Mouse (Mus musculus) forebrain, embryonic 16.5 days (tissue): ENCODE measurements at regions not wholly inside any gene's neighbourhood (a gene's known extent, or its start where the extent isn't known, plus 50 kb on each side); places are given as distances from the start of the nearest gene placed in this dataset.

Source experiments
- ATAC-seq: fragments of 200-750 bp; cut with Nextera tagmentation; 2 replicates; pipeline ENCODE4 v1.8.0; 2017; ENCODE audit warnings: mild to moderate bottlenecking, moderate library complexity
- H3K27ac ChIP-seq: fragments of 300-500 bp; sonication (generic); 2 replicates; pipeline ENCODE4 v1.5.1; 2014; ENCODE audit warnings: low read length, control low read depth
- H3K27me3 ChIP-seq: fragments of 300-500 bp; sonication (generic); replicated peaks from 2 replicates; pipeline ENCODE4 v1.6.1; 2014; ENCODE audit warnings: low read length; ENCODE audit not compliant: control insufficient read depth, insufficient read depth
- H3K36me3 ChIP-seq: fragments of 300-500 bp; sonication (generic); 2 replicates; pipeline ENCODE4 v1.6.1; 2014; ENCODE audit not compliant: control insufficient read depth, insufficient read depth
- H3K4me1 ChIP-seq: fragments of 300-500 bp; sonication (generic); replicated peaks from 2 replicates; pipeline ENCODE4 v1.6.1; 2014; ENCODE audit warnings: low read length; ENCODE audit not compliant: control insufficient read depth, insufficient read depth
- H3K4me2 ChIP-seq: fragments of 300-500 bp; sonication (generic); 2 replicates; pipeline ENCODE4 v1.6.1; 2014; ENCODE audit warnings: mild to moderate bottlenecking, low read length, control low read depth
- H3K4me3 ChIP-seq: fragments of 300-500 bp; sonication (generic); replicated peaks from 2 replicates; pipeline ENCODE4 v1.5.1; 2014; ENCODE audit warnings: mild to moderate bottlenecking, low read length, control low read depth
- H3K9ac ChIP-seq: fragments of 300-500 bp; sonication (generic); replicated peaks from 2 replicates; pipeline ENCODE4 v1.6.1; 2014; ENCODE audit warnings: low read depth, low read length, control low read depth
- H3K9me3 ChIP-seq: fragments of 300-500 bp; sonication (generic); 2 replicates; pipeline ENCODE4 v1.6.1; 2016; ENCODE audit warnings: low read length; ENCODE audit not compliant: control insufficient read depth
- WGBS: fragments of 180-500 bp; shearing (Covaris S2); extraction: QIAGEN DNeasy Blood & Tissue Kit; methylation state at CpG from one replicate; pipeline ENCODE4 v1.1.7; 2014; 5-methylcytosine and 5-hydroxymethylcytosine counted together

DNA sequence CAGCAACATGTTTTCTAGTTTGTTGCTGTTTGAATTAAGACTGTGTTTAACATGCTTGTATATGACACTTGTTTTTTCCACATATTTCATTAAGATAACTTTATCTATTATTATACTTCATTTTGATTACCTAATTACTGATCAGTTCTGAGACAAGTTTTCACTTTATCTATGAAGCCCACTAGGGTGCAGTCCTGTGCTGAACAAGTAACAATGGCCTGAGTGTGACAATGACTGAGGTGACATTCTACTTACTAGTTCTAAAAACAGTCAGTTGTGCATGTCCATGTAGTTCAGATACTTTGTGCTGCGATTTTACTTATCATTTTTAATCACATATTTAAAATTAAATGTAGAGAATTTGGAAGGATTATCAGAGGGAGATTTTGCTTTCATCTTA is 1795.2 kb upstream of the Gm37988 start:
- Histone ChIP-seq H3K4me1 (no peaks in the 10 kb centered on the region), H3K4me2 (no peak overlapping the region), H3K4me3 (no peak overlapping the region), H3K9me3 (no peaks in the 10 kb centered on the region), H3K27me3 (no peaks in the 10 kb centered on the region), H3K36me3 (no peaks in the 10 kb centered on the region), H3K27ac (no peak overlapping the region), H3K9ac (no peak overlapping the region)
- WGBS, result 62% methylated on average over 1 of the region's 1 CpGs
- ATAC-seq, result no peak

DNA sequence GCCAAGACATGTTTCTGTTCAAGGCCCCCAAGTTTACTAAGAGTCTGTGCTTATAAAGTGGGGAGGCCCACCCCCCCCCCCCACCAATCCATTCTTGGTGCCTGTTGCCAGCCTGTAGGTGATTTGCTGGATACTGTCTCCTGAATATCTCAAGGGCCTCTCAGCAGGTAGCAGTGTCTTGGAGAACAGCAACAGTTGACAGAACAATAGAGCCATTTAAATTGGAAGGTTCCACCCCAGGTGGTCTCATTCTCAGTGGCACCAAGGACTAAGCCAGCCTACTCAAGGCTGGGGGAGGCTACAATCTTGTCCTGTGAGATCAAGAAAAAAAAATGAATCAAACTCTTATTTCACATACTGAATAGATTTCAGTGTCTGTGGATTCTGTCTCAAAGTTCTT is 1744.9 kb upstream of the Gm37988 start:
- H3K36me3 ChIP-seq, result no peaks in the 10 kb centered on the region
- no peak overlapping the region for H3K27ac ChIP-seq
- H3K4me2 ChIP-seq, result no peak overlapping the region
- no peak for ATAC-seq
- H3K9me3 ChIP-seq, result no peaks in the 10 kb centered on the region
- no peaks in the 10 kb centered on the region for H3K4me1 ChIP-seq
- no peak overlapping the region for H3K9ac ChIP-seq
- no peaks in the 10 kb centered on the region for H3K27me3 ChIP-seq
- H3K4me3 ChIP-seq, result no peak overlapping the region

DNA sequence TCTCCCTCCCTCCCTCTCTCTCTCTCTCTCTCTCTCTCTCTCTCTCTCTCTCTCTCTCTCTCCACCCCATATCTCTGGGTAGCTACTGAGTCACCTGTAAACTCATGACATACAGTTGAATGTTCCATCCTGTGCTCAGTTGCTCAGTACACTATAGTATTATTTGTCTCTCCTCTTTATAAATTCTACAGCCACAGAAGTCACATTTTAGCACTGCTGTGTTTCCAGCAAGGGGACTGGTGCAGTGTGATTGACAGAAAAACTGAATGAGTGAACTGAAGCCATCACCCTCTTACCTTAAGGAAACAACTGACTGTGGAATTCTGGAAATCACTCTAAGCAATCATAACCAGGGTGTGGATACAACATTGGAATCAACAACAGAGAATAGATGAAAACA is 1713.3 kb upstream of the Gm37988 start:
- Histone ChIP-seq H3K27me3 (no peaks in the 10 kb centered on the region), H3K36me3 (no peaks in the 10 kb centered on the region), H3K4me1 (peaks cover 5% of the 10 kb centered on the region; the same call in 1 of the 2 replicates), H3K9me3 (no peaks in the 10 kb centered on the region), H3K4me2 (no peak overlapping the region), H3K9ac (no peak overlapping the region), H3K4me3 (no peak overlapping the region), H3K27ac (no peak overlapping the region)
- peak; percentile 68; the same call in 1 of the 2 replicates for ATAC-seq

DNA sequence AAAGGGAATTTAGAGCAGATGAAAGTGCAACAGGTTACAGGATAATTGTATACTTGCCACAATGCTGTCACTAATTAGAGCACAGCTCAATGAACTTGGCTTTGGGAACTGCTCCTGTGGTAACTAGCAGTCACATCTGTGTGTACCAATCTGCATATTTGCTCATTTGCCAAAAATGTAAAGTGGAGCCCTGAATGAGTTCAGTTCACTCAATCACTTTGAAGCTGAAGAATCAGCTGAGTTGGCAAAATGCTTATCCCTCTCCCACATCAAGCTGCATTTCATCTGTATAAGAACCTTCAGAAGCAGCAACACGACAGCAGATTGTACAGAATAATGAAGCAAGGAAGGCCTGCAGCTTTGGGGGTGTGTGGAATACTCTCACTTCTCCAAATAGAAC is 1712.8 kb upstream of the Gm37988 start:
- Histone ChIP-seq H3K4me2 (no peak overlapping the region), H3K27ac (no peak overlapping the region), H3K4me3 (no peak overlapping the region), H3K4me1 (peaks cover 5% of the 10 kb centered on the region; the same call in 1 of the 2 replicates), H3K27me3 (no peaks in the 10 kb centered on the region), H3K9me3 (no peaks in the 10 kb centered on the region), H3K9ac (no peak overlapping the region), H3K36me3 (no peaks in the 10 kb centered on the region)
- 11% methylated on average over 1 of the region's 1 CpGs for WGBS
- ATAC-seq, result peak; percentile 99

DNA sequence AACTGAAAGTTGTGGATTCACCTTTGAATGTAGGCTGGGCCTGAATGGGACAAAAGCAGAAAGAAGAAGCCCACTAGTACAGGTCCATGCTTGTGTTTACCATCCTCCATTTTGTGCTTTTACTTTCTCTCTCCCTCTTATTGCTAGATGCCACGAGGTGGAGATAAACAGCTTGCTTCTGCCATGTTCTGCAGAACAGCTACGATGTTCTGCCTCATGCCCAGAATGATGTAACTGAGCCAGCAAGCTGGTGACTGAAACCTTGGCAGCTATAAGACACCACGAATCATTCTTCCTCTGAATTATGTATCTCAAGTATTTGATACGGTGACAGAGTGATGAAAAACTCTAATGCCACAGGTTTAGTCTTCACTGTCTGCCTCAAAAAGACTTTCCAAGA is 1694.1 kb upstream of the Gm37988 start:
- H3K27ac ChIP-seq, result no peak overlapping the region
- no peaks in the 10 kb centered on the region for H3K4me1 ChIP-seq
- no peaks in the 10 kb centered on the region for H3K27me3 ChIP-seq
- no peak overlapping the region for H3K4me2 ChIP-seq
- H3K9ac ChIP-seq, result no peak overlapping the region
- H3K4me3 ChIP-seq, result no peak overlapping the region
- no peaks in the 10 kb centered on the region for H3K9me3 ChIP-seq
- 75% methylated on average over 4 of the region's 4 CpGs for WGBS
- peak; percentile 73 for ATAC-seq
- no peaks in the 10 kb centered on the region for H3K36me3 ChIP-seq

DNA sequence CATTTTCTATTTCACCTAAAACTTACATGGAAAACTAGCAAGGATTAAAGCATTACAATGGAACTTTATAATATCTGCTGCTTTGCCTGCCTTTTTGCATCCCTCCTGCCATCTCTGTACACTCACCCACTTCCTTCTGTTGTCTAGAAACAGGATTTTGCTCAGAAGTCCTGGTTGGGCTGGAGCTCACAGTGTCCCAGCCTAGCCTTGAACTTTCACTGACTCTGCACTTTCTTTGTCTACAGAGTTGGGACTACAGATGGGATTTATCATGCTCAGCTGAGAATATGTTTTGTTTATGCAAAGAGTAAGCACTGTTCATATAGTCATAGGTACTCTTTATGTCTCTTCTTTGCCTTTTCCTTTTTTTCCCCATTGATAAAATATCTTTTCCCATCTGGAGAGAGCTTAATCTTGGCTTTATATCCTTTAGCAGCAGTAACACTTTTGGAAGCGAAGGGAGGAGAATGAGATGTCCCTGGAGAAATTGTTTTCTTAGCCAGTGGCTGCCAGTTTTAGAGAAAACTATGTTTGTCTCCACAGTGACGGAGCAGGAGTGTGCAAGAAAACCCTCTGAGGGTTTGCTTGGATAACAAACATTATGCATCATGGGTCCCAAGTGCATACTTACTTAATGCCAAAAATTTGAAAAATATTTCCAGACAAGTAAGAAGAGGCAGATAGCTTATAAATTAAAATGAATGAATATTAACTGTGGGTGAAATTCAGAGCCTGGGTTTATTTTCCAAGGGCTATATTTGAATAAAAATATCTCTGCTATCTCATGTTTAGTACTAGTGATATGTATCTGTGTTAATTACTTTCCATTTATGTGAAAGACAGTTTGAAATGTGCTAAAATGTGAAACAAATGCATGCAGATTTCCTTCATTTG is 1687.9 kb upstream of the Gm37988 start:
- Histone ChIP-seq H3K9ac (no peak overlapping the region), H3K4me2 (no peak overlapping the region), H3K27ac (peak overlapping the region; percentile 71), H3K27me3 (no peaks in the 10 kb centered on the region), H3K9me3 (no peaks in the 10 kb centered on the region), H3K36me3 (no peaks in the 10 kb centered on the region), H3K4me3 (no peak overlapping the region), H3K4me1 (0 out of 2 replicates have a peak, but pooled peaks cover 2% of the 10 kb centered on the region)
- 58% methylated on average over 2 of the region's 2 CpGs for WGBS
- ATAC-seq, result peak; percentile 83

DNA sequence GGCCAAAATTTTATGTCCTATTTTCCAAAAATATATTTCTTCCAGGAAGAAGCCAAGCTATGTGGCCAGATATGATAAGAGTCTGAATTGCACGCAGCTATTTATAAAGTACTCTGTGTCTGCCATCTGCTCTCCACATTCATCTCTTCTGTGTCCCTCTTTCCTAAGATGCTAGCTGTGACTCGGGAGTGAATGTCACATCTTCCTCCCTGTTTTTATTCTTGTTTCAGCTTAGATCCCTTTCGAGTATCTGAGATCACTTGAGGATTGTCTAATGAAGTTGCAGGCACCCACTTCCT is 1687.4 kb upstream of the Gm37988 start:
- 66% methylated on average over 3 of the region's 3 CpGs for WGBS
- Histone ChIP-seq H3K4me1 (0 out of 2 replicates have a peak, but pooled peaks cover 2% of the 10 kb centered on the region), H3K4me2 (no peak overlapping the region), H3K27me3 (no peaks in the 10 kb centered on the region), H3K9ac (no peak overlapping the region), H3K9me3 (no peaks in the 10 kb centered on the region), H3K4me3 (no peak overlapping the region), H3K36me3 (no peaks in the 10 kb centered on the region), H3K27ac (0 out of 2 replicates have a peak overlapping the region, but pooled peaks have one; percentile 31)
- ATAC-seq, result peak; percentile 87

DNA sequence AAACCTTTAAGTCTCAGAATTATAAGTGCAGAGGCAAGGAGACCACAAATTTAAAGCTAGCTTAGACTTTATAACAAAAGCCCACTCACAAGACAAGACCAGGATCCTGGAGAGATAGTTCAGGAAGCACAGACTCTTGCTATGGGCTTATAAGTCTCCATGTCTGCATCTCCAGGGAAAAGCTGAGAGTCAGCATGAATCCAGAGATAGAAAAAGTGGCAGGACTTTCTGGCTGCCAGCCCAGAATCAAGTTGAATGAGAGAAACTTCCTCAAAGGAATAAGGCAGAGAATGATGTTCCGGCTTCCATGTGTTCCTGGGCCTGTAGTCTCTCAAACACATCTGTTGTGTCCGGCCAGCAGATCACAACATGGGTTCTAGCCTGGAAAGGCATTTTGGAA is 1686.4 kb upstream of the Gm37988 start:
- no peaks in the 10 kb centered on the region for H3K9me3 ChIP-seq
- no peak overlapping the region for H3K9ac ChIP-seq
- H3K36me3 ChIP-seq, result no peaks in the 10 kb centered on the region
- H3K4me3 ChIP-seq, result no peak overlapping the region
- ATAC-seq, result peak; percentile 18; the same call in 1 of the 2 replicates
- H3K27ac ChIP-seq, result no peak overlapping the region
- H3K4me2 ChIP-seq, result no peak overlapping the region
- no peaks in the 10 kb centered on the region for H3K27me3 ChIP-seq
- WGBS, result 48% methylated on average over 2 of the region's 2 CpGs
- H3K4me1 ChIP-seq, result 0 out of 2 replicates have a peak, but pooled peaks cover 2% of the 10 kb centered on the region

DNA sequence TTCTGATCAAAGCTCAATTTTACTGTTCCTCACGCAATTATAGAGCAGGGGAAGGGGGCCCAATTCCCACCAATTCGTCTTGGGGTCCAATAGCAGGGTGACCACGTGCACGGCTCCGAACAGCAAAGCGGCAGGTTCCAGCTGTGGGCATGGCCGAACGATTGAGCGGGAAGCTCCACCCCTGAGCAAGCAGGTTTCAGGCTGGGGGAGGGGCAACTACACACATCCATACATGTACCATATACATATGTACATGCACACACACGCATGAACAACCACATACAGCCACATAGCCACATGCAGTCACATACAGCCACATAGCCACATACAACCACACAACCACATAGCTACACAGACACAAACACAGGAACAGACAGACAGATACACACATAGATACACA is 1685.9 kb upstream of the Gm37988 start:
- WGBS, result 88% methylated on average over 10 of the region's 10 CpGs
- no peak overlapping the region for H3K9ac ChIP-seq
- H3K4me3 ChIP-seq, result no peak overlapping the region
- H3K27ac ChIP-seq, result no peak overlapping the region
- H3K4me1 ChIP-seq, result 0 out of 2 replicates have a peak, but pooled peaks cover 2% of the 10 kb centered on the region
- H3K27me3 ChIP-seq, result no peaks in the 10 kb centered on the region
- ATAC-seq, result no peak
- H3K4me2 ChIP-seq, result no peak overlapping the region
- H3K36me3 ChIP-seq, result no peaks in the 10 kb centered on the region
- H3K9me3 ChIP-seq, result no peaks in the 10 kb centered on the region
